Mouse (Mus musculus): ENCODE measurements around the gene Zfyve27. TPM values are rescaled to one million over a fixed set of nuclear protein-coding genes. Genes with fewer than 3 reads are reported as not detected.

The Zfyve27 gene
- polyA plus RNA-seq, 1 experiment = 49.5 TPM

DNA sequence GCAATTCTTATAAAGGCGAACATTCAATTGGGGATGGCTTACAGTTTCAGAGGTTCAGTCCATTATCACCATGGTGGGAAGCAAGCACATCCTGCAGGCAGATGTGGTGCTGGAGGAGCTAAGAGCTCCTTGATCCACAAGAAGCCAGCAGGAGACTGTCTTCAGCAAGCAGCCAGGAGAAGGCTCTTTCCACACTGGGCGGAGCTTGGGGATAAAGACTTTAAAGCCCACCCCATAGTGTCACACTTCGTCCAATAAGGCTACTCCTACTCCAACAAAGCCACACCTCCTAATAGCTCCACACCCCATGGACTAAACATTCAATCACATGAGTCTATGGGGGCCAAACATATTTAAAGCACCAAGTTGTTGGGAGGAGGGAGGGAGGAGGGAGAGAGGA lies 21.8 kb upstream of the Zfyve27 start:
- no peak for DNase-seq (ENCODE audit: low read depth in 1 of 2, low spot score in 2 of 2)
- H3K27ac ChIP-seq (ENCODE audit: insufficient read depth, low read length) = no peak overlapping the region
- H3K4me3 ChIP-seq (ENCODE audit: extremely low read depth, insufficient read depth, insufficient read length) = no peak overlapping the region
- H3K27me3 ChIP-seq (ENCODE audit: control insufficient read depth, insufficient read depth, low read length) = no peaks in the 10 kb centered on the region
- peaks cover 1% of the 10 kb centered on the region; the same call in 1 of the 2 replicates for H3K4me1 ChIP-seq (ENCODE audit: control insufficient read depth, insufficient read depth, insufficient read length)
- no peaks in the 10 kb centered on the region for H3K36me3 ChIP-seq (ENCODE audit: control insufficient read depth, insufficient read depth, low read length)
- WGBS = 92% methylated on average over 3 of the region's 3 CpGs
- no peak for TF ChIP-seq CTCF (IDR thresholded peaks at IDR 0.05; ENCODE audit: extremely low read depth, insufficient read depth, insufficient read length, insufficient replicate concordance)

DNA sequence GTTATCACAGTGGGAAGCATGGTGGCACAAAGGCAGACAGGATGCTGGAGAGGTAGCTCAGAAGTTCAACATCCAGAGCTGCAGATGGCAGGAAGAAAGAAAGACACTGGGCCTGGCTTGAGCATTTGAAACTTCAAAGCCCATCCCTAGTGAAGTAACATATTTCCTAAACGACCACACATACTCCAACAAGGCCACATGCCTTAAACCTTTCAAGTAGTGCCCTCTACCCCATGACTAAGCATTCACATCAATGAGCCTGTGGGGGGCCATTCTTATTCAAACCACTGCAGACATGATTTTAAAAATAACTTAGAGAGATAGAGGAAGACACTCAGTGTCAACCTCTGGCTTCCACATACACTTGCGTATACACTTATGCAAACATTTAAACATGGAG lies 21.0 kb upstream of the Zfyve27 start:
- DNase-seq (ENCODE audit: low read depth in 1 of 2, low spot score in 2 of 2) = no peak
- H3K27ac ChIP-seq (ENCODE audit: insufficient read depth, low read length) = no peak overlapping the region
- H3K36me3 ChIP-seq (ENCODE audit: control insufficient read depth, insufficient read depth, low read length) = no peaks in the 10 kb centered on the region
- peaks cover 2% of the 10 kb centered on the region; the same call in 1 of the 2 replicates for H3K27me3 ChIP-seq (ENCODE audit: control insufficient read depth, insufficient read depth, low read length)
- TF ChIP-seq POLR2A (IDR thresholded peaks at IDR 0.05; ENCODE audit: low read depth, low read length) = no peak
- no peak for TF ChIP-seq CTCF (IDR thresholded peaks at IDR 0.05; ENCODE audit: extremely low read depth, insufficient read depth, insufficient read length, insufficient replicate concordance)
- WGBS = 85% methylated on average over 2 of the region's 2 CpGs
- no peak overlapping the region for H3K4me3 ChIP-seq (ENCODE audit: extremely low read depth, insufficient read depth, insufficient read length)
- H3K4me1 ChIP-seq (ENCODE audit: control insufficient read depth, insufficient read depth, insufficient read length) = peaks cover 5% of the 10 kb centered on the region

DNA sequence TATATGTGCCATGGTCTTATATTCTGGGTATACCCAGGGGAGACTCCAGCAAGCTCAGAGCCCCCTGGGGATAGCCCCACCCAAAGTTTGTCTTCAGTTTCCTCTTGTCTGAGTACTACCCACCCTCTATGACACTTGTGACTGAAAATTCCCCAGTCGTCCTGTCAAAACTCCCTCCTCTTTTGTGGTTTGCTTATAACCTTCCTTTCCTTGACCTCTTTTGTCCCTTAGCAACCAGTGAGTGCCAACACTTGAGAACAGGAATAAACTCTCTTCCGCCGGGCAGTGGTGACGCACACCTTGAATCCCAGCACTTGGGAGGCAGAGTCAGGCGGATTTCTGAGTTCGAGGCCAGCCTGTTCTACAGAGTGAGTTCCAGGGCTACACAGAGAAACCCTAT lies 19.7 kb upstream of the Zfyve27 start:
- H3K4me1 ChIP-seq (ENCODE audit: control insufficient read depth, insufficient read depth, insufficient read length) = peaks cover 12% of the 10 kb centered on the region
- whole genome bisulfite sequencing = 49% methylated on average over 6 of the region's 6 CpGs

DNA sequence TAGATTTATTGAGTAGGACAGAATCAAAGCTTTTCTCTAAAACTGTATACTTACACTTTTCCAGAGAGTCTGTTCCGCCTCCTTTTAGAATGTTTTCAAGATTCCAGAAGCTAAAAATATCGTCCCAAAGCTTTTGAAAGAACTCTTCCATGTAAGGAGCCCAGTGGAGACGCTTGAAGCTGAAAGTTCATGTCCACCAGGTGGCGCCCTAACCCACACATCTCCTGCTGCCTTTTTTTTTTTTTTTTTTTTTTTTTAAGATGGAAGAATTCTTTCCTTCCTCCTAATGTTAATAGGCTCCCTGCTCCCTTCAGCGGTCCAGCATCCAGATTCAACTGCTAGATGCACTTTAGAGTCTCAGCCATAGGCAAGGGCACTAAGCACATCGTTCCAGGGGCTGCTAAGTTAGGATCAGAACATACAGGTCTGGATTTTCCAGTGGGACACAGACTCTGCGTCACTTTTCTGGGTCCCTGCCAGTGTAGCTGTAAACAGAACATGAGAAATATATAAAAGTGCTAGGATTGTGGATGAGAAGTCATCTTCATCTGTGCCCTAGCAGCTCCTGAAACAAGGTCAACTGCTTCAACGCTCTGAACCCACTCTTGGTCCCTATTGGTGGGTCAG lies 19.1 kb upstream of the Zfyve27 start:
- no peaks in the 10 kb centered on the region for H3K36me3 ChIP-seq (ENCODE audit: control insufficient read depth, insufficient read depth, low read length)
- H3K4me1 ChIP-seq (ENCODE audit: control insufficient read depth, insufficient read depth, insufficient read length) = peaks cover 12% of the 10 kb centered on the region
- peak; percentile 60; the same call in 1 of the 2 replicates for TF ChIP-seq CTCF (IDR thresholded peaks at IDR 0.05; ENCODE audit: extremely low read depth, insufficient read depth, insufficient read length, insufficient replicate concordance)
- TF ChIP-seq POLR2A (IDR thresholded peaks at IDR 0.05; ENCODE audit: low read depth, low read length) = no peak
- peak; percentile 52 to 72 for DNase-seq (ENCODE audit: low read depth in 1 of 2, low spot score in 2 of 2)
- 37% methylated on average over 8 of the region's 8 CpGs for WGBS
- no peak overlapping the region for H3K4me3 ChIP-seq (ENCODE audit: extremely low read depth, insufficient read depth, insufficient read length)
- no peak overlapping the region for H3K27ac ChIP-seq (ENCODE audit: insufficient read depth, low read length)
- H3K27me3 ChIP-seq (ENCODE audit: control insufficient read depth, insufficient read depth, low read length) = peaks cover 7% of the 10 kb centered on the region

More for the DNA sequence above, 19.7 kb upstream of the Zfyve27 start:
- peak in 1 of 2 experiments; percentile 23 for DNase-seq (ENCODE audit: low read depth in 1 of 2, low spot score in 2 of 2)
- H3K27me3 ChIP-seq (ENCODE audit: control insufficient read depth, insufficient read depth, low read length) = peaks cover 7% of the 10 kb centered on the region
- no peaks in the 10 kb centered on the region for H3K36me3 ChIP-seq (ENCODE audit: control insufficient read depth, insufficient read depth, low read length)
- H3K27ac ChIP-seq (ENCODE audit: insufficient read depth, low read length) = no peak overlapping the region
- H3K4me3 ChIP-seq (ENCODE audit: extremely low read depth, insufficient read depth, insufficient read length) = no peak overlapping the region
- TF ChIP-seq POLR2A (IDR thresholded peaks at IDR 0.05; ENCODE audit: low read depth, low read length) (no peak), CTCF (IDR thresholded peaks at IDR 0.05; ENCODE audit: extremely low read depth, insufficient read depth, insufficient read length, insufficient replicate concordance) (no peak)

DNA sequence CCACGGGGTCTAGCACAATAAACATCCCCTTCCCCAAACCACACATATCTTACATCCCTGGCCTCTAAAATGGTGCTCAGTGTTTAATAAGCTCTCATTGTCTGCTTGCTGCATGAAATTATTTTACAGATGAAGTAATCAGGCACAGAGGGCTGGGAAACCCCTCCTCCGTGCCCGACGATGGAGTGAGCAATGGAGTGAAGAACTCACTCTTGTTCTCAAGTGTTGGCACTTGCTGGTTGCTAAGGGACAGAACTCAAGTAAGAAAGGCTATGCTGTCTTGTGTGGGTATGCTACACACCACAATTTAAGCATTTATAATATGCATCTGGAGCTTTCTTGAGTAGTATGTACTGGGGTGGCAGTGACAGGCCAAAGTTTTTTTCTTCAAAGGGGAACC lies 18.5 kb upstream of the Zfyve27 start:
- no peak for DNase-seq (ENCODE audit: low read depth in 1 of 2, low spot score in 2 of 2)
- Histone ChIP-seq H3K4me3 (ENCODE audit: extremely low read depth, insufficient read depth, insufficient read length) (no peak overlapping the region), H3K27ac (ENCODE audit: insufficient read depth, low read length) (no peak overlapping the region), H3K4me1 (ENCODE audit: control insufficient read depth, insufficient read depth, insufficient read length) (peaks cover 12% of the 10 kb centered on the region), H3K27me3 (ENCODE audit: control insufficient read depth, insufficient read depth, low read length) (peaks cover 7% of the 10 kb centered on the region), H3K36me3 (ENCODE audit: control insufficient read depth, insufficient read depth, low read length) (no peaks in the 10 kb centered on the region)
- WGBS = 53% methylated on average over 4 of the region's 4 CpGs
- no peak for TF ChIP-seq CTCF (IDR thresholded peaks at IDR 0.05; ENCODE audit: extremely low read depth, insufficient read depth, insufficient read length, insufficient replicate concordance)
- no peak for TF ChIP-seq POLR2A (IDR thresholded peaks at IDR 0.05; ENCODE audit: low read depth, low read length)

DNA sequence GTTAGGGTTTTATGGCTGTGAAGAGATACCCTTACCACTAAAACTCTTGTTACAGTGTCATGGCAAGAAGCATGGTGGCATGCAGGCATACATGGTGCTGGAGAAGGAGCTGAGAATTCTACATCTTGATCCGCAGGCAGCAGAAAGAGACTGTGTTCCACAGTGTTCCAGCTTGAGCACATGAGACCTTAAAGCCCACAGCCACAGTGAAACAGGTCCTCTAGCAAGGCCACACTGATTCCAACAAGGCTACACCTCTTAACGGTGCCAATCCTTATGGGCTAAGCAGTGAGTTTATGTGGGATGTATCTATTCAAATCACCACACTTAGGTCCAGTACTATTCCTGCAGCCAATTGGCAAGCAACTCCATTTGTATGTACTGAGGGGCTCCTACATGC lies 18.0 kb upstream of the Zfyve27 start:
- 93% methylated on average over 2 of the region's 2 CpGs for WGBS
- no peak for DNase-seq (ENCODE audit: low read depth in 1 of 2, low spot score in 2 of 2)
- H3K4me3 ChIP-seq (ENCODE audit: extremely low read depth, insufficient read depth, insufficient read length) = no peak overlapping the region
- peaks cover 12% of the 10 kb centered on the region for H3K4me1 ChIP-seq (ENCODE audit: control insufficient read depth, insufficient read depth, insufficient read length)
- H3K27me3 ChIP-seq (ENCODE audit: control insufficient read depth, insufficient read depth, low read length) = peaks cover 7% of the 10 kb centered on the region
- H3K27ac ChIP-seq (ENCODE audit: insufficient read depth, low read length) = no peak overlapping the region
- no peaks in the 10 kb centered on the region for H3K36me3 ChIP-seq (ENCODE audit: control insufficient read depth, insufficient read depth, low read length)
- TF ChIP-seq CTCF (IDR thresholded peaks at IDR 0.05; ENCODE audit: extremely low read depth, insufficient read depth, insufficient read length, insufficient replicate concordance) (no peak), POLR2A (IDR thresholded peaks at IDR 0.05; ENCODE audit: low read depth, low read length) (no peak)

DNA sequence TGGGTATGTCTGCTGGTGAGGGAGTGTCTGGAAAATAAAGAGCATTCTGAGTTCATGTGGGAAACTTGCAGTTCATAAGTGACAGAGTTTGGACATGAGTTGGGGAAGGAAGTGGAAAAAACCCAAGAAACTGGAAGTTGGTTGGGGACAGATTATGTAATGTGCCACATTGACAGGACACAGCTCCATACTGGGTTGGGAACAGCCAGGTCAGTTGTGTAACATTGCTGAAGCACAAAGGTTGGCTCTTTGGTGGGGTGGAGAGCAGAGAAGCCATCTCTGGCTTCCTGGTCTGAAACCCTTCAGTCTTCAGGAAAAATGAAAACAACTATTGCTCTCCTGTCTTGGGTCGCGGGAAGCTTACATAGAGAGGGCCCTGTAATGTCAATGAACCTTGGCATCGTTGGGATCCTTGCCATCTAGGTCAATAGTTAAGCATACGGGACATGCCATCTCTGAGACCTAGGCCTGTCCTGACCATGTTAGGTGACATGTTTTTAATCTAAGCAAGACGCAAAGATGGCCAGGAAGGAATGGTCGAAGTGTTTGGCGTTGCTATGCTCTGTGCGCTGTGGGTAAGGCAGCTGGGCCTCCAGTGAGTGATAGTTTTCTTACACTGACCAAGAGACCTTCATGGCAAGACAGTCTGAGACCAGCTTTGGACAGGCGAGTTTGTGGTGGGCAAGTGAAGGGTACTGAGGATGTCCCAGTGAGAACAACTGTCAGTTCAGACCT lies 17.3 kb upstream of the Zfyve27 start:
- Histone ChIP-seq H3K27ac (ENCODE audit: insufficient read depth, low read length) (peak overlapping the region; percentile 52; the same call in 1 of the 2 replicates), H3K36me3 (ENCODE audit: control insufficient read depth, insufficient read depth, low read length) (no peaks in the 10 kb centered on the region), H3K4me1 (ENCODE audit: control insufficient read depth, insufficient read depth, insufficient read length) (peaks cover 12% of the 10 kb centered on the region), H3K27me3 (ENCODE audit: control insufficient read depth, insufficient read depth, low read length) (peaks cover 7% of the 10 kb centered on the region), H3K4me3 (ENCODE audit: extremely low read depth, insufficient read depth, insufficient read length) (no peak overlapping the region)
- TF ChIP-seq CTCF (IDR thresholded peaks at IDR 0.05; ENCODE audit: extremely low read depth, insufficient read depth, insufficient read length, insufficient replicate concordance) (no peak), POLR2A (IDR thresholded peaks at IDR 0.05; ENCODE audit: low read depth, low read length) (no peak)
- no peak for DNase-seq (ENCODE audit: low read depth in 1 of 2, low spot score in 2 of 2)
- WGBS = 94% methylated on average over 9 of the region's 9 CpGs

Measured in spleen, adult 2 months (tissue).